ENCODE assay signal across 8 mouse cellular contexts in the genomic region with DNA sequence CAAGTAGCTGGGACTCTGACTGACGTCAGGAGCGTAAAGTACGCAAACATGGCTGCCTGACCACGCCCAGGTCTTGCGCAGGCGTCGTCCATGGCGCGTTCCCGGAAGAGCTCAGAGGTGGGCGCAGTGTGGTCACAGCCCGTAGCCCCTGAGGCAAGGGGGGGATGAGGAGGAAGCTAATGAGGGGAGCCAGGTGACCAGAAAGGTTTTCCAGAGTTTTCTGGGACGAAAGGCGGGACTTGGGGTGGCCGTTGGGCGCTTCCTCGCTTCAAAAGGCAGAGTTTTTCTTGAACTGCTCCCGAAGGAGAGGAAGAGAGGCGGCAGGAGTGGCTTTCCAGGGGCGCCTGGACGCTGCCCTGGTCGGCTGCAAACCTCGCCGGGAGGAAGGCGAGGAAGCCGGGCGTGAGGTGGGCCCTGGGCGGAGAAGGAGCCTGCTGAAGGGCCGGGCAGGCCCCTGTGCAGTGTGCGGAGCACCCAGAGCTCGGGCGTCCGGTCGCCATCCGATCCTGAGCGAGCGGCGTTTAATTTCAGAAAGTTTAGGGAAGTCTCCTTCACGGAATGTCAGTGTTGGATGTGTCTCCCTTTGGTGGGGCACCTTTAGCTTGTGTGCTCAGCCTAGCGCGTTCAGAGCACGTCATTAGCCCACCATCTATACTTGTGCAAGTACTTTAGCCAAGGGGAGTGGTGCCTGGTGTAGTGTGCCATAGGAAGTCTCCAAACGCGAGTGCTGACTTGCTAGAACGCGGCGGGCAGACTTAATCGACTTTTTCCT. TPM values are rescaled to one million over a fixed set of nuclear protein-coding genes. Genes with fewer than 3 reads are reported as not detected.
A peak's percentile ranks its signal among the peaks of the same experiment; 100 is the strongest.
DNase-seq lines count a peak whose midpoint lies in the region; ATAC-seq and TF ChIP-seq lines count a peak whose summit lies in the region.

A gene (plus strand): TSS at position 33 of the 772 bp plus-strand sequence.

- 0 out of 2 replicates have a peak, but pooled peaks cover 3% of the 10 kb centered on the region for H3K4me1 ChIP-seq in embryonic facial prominence, embryonic 14.5 days (ENCODE audit: control insufficient read depth, insufficient read depth, low read length)
- H3K4me1 ChIP-seq in limb, embryonic 14.5 days (ENCODE audit: control insufficient read depth, insufficient read depth, low read length), result no peaks in the 10 kb centered on the region
- H3K4me1 ChIP-seq in midbrain, postnatal 0 days (ENCODE audit: insufficient read depth, low read length), result no peaks in the 10 kb centered on the region

- H3K36me3 ChIP-seq in embryonic facial prominence, embryonic 14.5 days (ENCODE audit: control insufficient read depth, insufficient read depth, low read length), result peaks cover 4% of the 10 kb centered on the region; the same call in 1 of the 2 replicates
- H3K36me3 ChIP-seq in limb, embryonic 14.5 days (ENCODE audit: control insufficient read depth, insufficient read depth, low read length), result no peaks in the 10 kb centered on the region
- no peaks in the 10 kb centered on the region for H3K36me3 ChIP-seq in midbrain, postnatal 0 days (ENCODE audit: insufficient read depth, low read length)

- no peaks in the 10 kb centered on the region; the same call in 1 of the 2 replicates for H3K27me3 ChIP-seq in embryonic facial prominence, embryonic 14.5 days (replicated peaks; ENCODE audit: control insufficient read depth, insufficient read depth, low read length)
- H3K27me3 ChIP-seq in limb, embryonic 14.5 days (ENCODE audit: control insufficient read depth, insufficient read depth, low read length), result no peaks in the 10 kb centered on the region
- H3K27me3 ChIP-seq in midbrain, postnatal 0 days (ENCODE audit: insufficient read depth, low read length), result no peaks in the 10 kb centered on the region

- peak within 1 kb of the TSS; percentile 82 for H3K4me2 ChIP-seq in embryonic facial prominence, embryonic 14.5 days (ENCODE audit: low read depth, low read length)
- H3K4me2 ChIP-seq in limb, embryonic 14.5 days (replicated peaks; ENCODE audit: low read depth, low read length, severe bottlenecking), result peak within 1 kb of the TSS; percentile 56
- H3K4me2 ChIP-seq in midbrain, postnatal 0 days (ENCODE audit: low read depth, low read length, poor library complexity, severe bottlenecking), result peak within 1 kb of the TSS; percentile 70

- TF ChIP-seq POLR2A in limb, embryonic 14.5 days (IDR thresholded peaks at IDR 0.05; ENCODE audit: borderline replicate concordance, extremely low read depth, insufficient read depth, insufficient read length), result peak; percentile 83; the same call in 1 of the 2 replicates

- H3K4me3 ChIP-seq in embryonic facial prominence, embryonic 14.5 days (ENCODE audit: low read depth, low read length), result peak within 1 kb of the TSS; percentile 83
- peak within 1 kb of the TSS; percentile 68 for H3K4me3 ChIP-seq in limb, embryonic 14.5 days (replicated peaks; ENCODE audit: low read length)
- H3K4me3 ChIP-seq in midbrain, postnatal 0 days (ENCODE audit: low read depth, low read length), result peak within 1 kb of the TSS; percentile 60

- peak within 1 kb of the TSS; percentile 93 for H3K9ac ChIP-seq in embryonic facial prominence, embryonic 14.5 days (ENCODE audit: low read depth, low read length)
- H3K9ac ChIP-seq in limb, embryonic 14.5 days (ENCODE audit: low read depth, low read length, severe bottlenecking), result peak within 1 kb of the TSS; percentile 83
- peak within 1 kb of the TSS; percentile 67 for H3K9ac ChIP-seq in midbrain, postnatal 0 days (replicated peaks; ENCODE audit: low read length, poor library complexity, severe bottlenecking)

- 0 out of 2 replicates have a peak, but pooled peaks have one; percentile 15 for TF ChIP-seq CTCF in midbrain, postnatal 0 days (IDR thresholded peaks at IDR 0.05)

- H3K9me3 ChIP-seq in embryonic facial prominence, embryonic 14.5 days (ENCODE audit: control insufficient read depth, low read length), result no peaks in the 10 kb centered on the region
- no peaks in the 10 kb centered on the region for H3K9me3 ChIP-seq in limb, embryonic 14.5 days (ENCODE audit: control insufficient read depth, low read length)
- H3K9me3 ChIP-seq in midbrain, postnatal 0 days (ENCODE audit: low read length), result no peaks in the 10 kb centered on the region

- peak; percentile 98 for ATAC-seq in embryonic facial prominence, embryonic 14.5 days (ENCODE audit: low read depth)
- ATAC-seq in limb, embryonic 14.5 days (ENCODE audit: low FRiP score, low read depth), result peak; percentile 96
- peak; percentile 98 for ATAC-seq in midbrain, postnatal 0 days (ENCODE audit: low FRiP score)

- under 1% methylated on average over 38 of the region's 48 CpGs for WGBS in embryonic facial prominence, embryonic 14.5 days
- 1% methylated on average over 48 of the region's 48 CpGs for WGBS in limb, embryonic 14.5 days
- under 1% methylated on average over 41 of the region's 48 CpGs for WGBS in midbrain, postnatal 0 days

- peak; percentile 80 for DNase-seq in 3T3-L1 (ENCODE audit: low read depth, low spot score)
- DNase-seq in adrenal gland, postnatal 4 days (ENCODE audit: low spot score in 2 of 2), result peak; percentile 49 to 62
- DNase-seq in embryonic facial prominence, embryonic 14.5 days (ENCODE audit: low spot score), result peak; percentile 95
- DNase-seq in heart, adult 8-10 months (ENCODE audit: low spot score), result peak; percentile 85
- DNase-seq in kidney, adult 9 months, result peak; percentile 88
- peak; percentile 92 for DNase-seq in limb, embryonic 14.5 days (ENCODE audit: low spot score)
- peak; percentile 93 for DNase-seq in midbrain, postnatal 0 days (ENCODE audit: low spot score)
- peak; percentile 56 to 65 for DNase-seq in spleen, postnatal 14 days (ENCODE audit: low spot score in 2 of 2)

- peak within 1 kb of the TSS; percentile 93 for H3K27ac ChIP-seq in embryonic facial prominence, embryonic 14.5 days (replicated peaks; ENCODE audit: low read depth, low read length)
- peak within 1 kb of the TSS; percentile 95 for H3K27ac ChIP-seq in limb, embryonic 14.5 days (replicated peaks; ENCODE audit: low read depth, low read length)
- H3K27ac ChIP-seq in midbrain, postnatal 0 days (ENCODE audit: low read depth, low read length), result peak within 1 kb of the TSS; percentile 60

RNA-seq across cellular contexts. Expression of the gene that starts here (rescaled TPM):
- total RNA-seq in adrenal gland, postnatal 4 days (2021), result 10 to 100 TPM; 42.3 to 44.1 TPM
- 42.7 and 48.7 TPM in 2 replicates for polyA plus RNA-seq in embryonic facial prominence, embryonic 14.5 days (2014; fragmentation: Nextera tagmentation; extraction: Ambion mirVana)
- 10 to 100 TPM; 18.2 to 24.6 (median 21.4) TPM for total RNA-seq in heart, adult 8-10 months (2022)
- polyA plus RNA-seq in limb, embryonic 14.5 days (2012; rRNA removed), result 16.0 and 26.9 TPM in 2 replicates
- polyA plus RNA-seq in limb, embryonic 14.5 days (2014; fragmentation: Nextera tagmentation; extraction: Ambion mirVana), result 43.8 and 49.6 TPM in 2 replicates
- 20.8 and 26.4 TPM in 2 replicates for total RNA-seq in midbrain, postnatal 0 days (2014; rRNA removed)
- polyA plus RNA-seq in midbrain, postnatal 0 days (2015; fragmentation: Nextera tagmentation; extraction: Ambion mirVana), result 36.3 and 37.3 TPM in 2 replicates

Comparison
In these comparisons a context has a peak if more than half of its experiments do, and no peak if none do; other contexts are left out.
1. Peak in every context shown above with its lines: DNase-seq, ATAC-seq, H3K4me3 ChIP-seq and H3K27ac ChIP-seq.